Mouse (Mus musculus): ENCODE measurements around the gene Rftn1.

Gene Rftn1

GRCm38 (mm10) chr17:50094077-50094476, 96.4 kb downstream of the Rftn1 start:
- DNase-seq (ENCODE audit: low read depth, low spot score), result no peak

- no peak for DNase-seq (ENCODE audit: low read depth, low spot score)
Measured at GRCm38 (mm10) chr17:50093356-50093755, 97.1 kb downstream of the Rftn1 start.

GRCm38 (mm10) chr17:50092848-50093247, 97.6 kb downstream of the Rftn1 start:
- no peak for DNase-seq (ENCODE audit: low read depth, low spot score)

GRCm38 (mm10) chr17:50091829-50092228, 98.6 kb downstream of the Rftn1 start:
- DNase-seq (ENCODE audit: low read depth, low spot score), result no peak

- DNase-seq (ENCODE audit: low read depth, low spot score), result no peak
Measured at GRCm38 (mm10) chr17:50089725-50090124, 100.7 kb downstream of the Rftn1 start.

GRCm38 (mm10) chr17:50088054-50088453, 102.4 kb downstream of the Rftn1 start:
- DNase-seq (ENCODE audit: low read depth, low spot score), result no peak

GRCm38 (mm10) chr17:50086887-50087286, 103.6 kb downstream of the Rftn1 start:
- DNase-seq (ENCODE audit: low read depth, low spot score), result no peak

GRCm38 (mm10) chr17:50084721-50085120, 105.8 kb downstream of the Rftn1 start:
- DNase-seq (ENCODE audit: low read depth, low spot score), result no peak

GRCm38 (mm10) chr17:50083937-50084336, 106.5 kb downstream of the Rftn1 start:
- DNase-seq (ENCODE audit: low read depth, low spot score), result no peak

- DNase-seq (ENCODE audit: low read depth, low spot score), result no peak
Measured at GRCm38 (mm10) chr17:50082947-50083346, 107.5 kb downstream of the Rftn1 start.

GRCm38 (mm10) chr17:50081647-50082046, 108.8 kb downstream of the Rftn1 start:
- no peak for DNase-seq (ENCODE audit: low read depth, low spot score)

GRCm38 (mm10) chr17:50080991-50081390, 109.5 kb downstream of the Rftn1 start:
- no peak for DNase-seq (ENCODE audit: low read depth, low spot score)

GRCm38 (mm10) chr17:50078749-50079148, 111.7 kb downstream of the Rftn1 start:
- no peak for DNase-seq (ENCODE audit: low read depth, low spot score)

- no peak for DNase-seq (ENCODE audit: low read depth, low spot score)
Measured at GRCm38 (mm10) chr17:50072982-50073965, 117.2 kb downstream of the Rftn1 start.

GRCm38 (mm10) chr17:50071602-50071988, 118.9 kb downstream of the Rftn1 start:
- DNase-seq (ENCODE audit: low read depth, low spot score), result no peak

GRCm38 (mm10) chr17:50070822-50071601, 119.5 kb downstream of the Rftn1 start:
- no peak for DNase-seq (ENCODE audit: low read depth, low spot score)

- no peak for DNase-seq (ENCODE audit: low read depth, low spot score)
Measured at GRCm38 (mm10) chr17:50069897-50070636, 120.4 kb downstream of the Rftn1 start.

- no peak for DNase-seq (ENCODE audit: low read depth, low spot score)
Measured at GRCm38 (mm10) chr17:50069205-50069604, 121.3 kb downstream of the Rftn1 start.

GRCm38 (mm10) chr17:50068681-50069138, 121.8 kb downstream of the Rftn1 start:
- no peak for DNase-seq (ENCODE audit: low read depth, low spot score)

- no peak for DNase-seq (ENCODE audit: low read depth, low spot score)
Measured at GRCm38 (mm10) chr17:50067774-50068680, 122.4 kb downstream of the Rftn1 start.
